Mouse (Mus musculus) liver, adult 2 months (tissue): Measurements from ENCODE around the gene BC017158.

ENCODE experiments used
- CTCF ChIP-seq: fragments of 200-500 bp; IDR thresholded peaks from 2 replicates; pipeline ENCODE4 v1.5.1; 2011; ENCODE audit warnings: low read depth, low read length, control low read depth
- POLR2A ChIP-seq: fragments of 200-500 bp; IDR thresholded peaks from 2 replicates; pipeline ENCODE4 v1.6.1; 2011; ENCODE audit warnings: low read length, control low read depth; ENCODE audit not compliant: insufficient read depth; ENCODE audit errors: extremely low read depth

GRCm38 (mm10) chr7:128247443-128247842, 50.5 kb downstream of the BC017158 start:
- TF ChIP-seq CTCF, result peak; percentile 35
- no peak for TF ChIP-seq POLR2A
